Mouse (Mus musculus): ENCODE results near the gene Nfxl1. TPM values are rescaled to one million over a fixed set of nuclear protein-coding genes. Genes with fewer than 3 reads are reported as not detected.
"Not testable (repeated sequence)": the region's sequence is repeated elsewhere in the genome, so short reads cannot be mapped to it uniquely, and the experiment has no call there.

Nfxl1 gene
- 23.2 and 25.4 TPM in 2 replicates for polyA plus RNA-seq (2014; fragmentation: Nextera tagmentation; extraction: Ambion mirVana)

DNA sequence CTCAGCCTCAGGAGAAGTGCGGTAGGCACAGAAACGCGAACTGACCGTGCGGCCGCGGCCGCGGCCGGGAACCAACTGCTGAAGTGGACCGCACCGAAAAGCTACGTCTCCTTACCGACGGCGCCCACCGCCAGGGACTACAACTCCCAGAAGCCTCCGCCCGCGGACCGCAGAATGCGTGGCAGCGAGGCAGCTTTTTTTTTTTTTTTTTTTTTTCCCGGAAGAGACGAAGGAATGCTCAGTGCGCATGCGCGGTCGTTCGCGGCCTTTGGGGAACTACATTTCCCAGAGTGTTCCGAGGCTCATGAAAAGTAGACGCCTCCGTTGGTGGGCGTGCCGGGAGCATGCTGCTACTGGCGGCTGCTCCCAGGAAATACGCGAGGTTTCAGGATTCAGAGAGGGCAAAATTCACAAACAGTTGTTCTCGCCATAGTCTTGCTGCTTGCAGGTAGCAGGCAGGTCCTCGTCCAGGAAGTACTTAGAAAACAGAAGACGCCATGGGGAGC is at the start of gene Nfxl1:
TSS of gene Nfxl1 (minus strand) at position 141 of the 506 bp plus-strand sequence.
- H3K4me3 ChIP-seq (ENCODE audit: low read depth, low read length) = peak within 1 kb of the TSS; percentile 86
- peak within 1 kb of the TSS; percentile 91 for H3K9ac ChIP-seq
- no peak for TF ChIP-seq CTCF (IDR thresholded peaks at IDR 0.05; ENCODE audit: low read depth)
- peak within 1 kb of the TSS; percentile 78 for H3K27ac ChIP-seq (ENCODE audit: low read depth)
- 0 out of 2 replicates have a peak, but pooled peaks cover 4% of the 10 kb centered on the region for H3K4me1 ChIP-seq (ENCODE audit: insufficient read depth)
- ATAC-seq (ENCODE audit: insufficient read depth) (peak; percentile 96), DNase-seq (peak; percentile 100)
- no peaks in the 10 kb centered on the region for H3K9me3 ChIP-seq (ENCODE audit: low read depth, low read length)
- peak within 1 kb of the TSS; percentile 87 for H3K4me2 ChIP-seq
- no peaks in the 10 kb centered on the region for H3K27me3 ChIP-seq (ENCODE audit: insufficient read depth, low read length)
- WGBS = under 1% methylated on average over 42 of the region's 42 CpGs
- H3K36me3 ChIP-seq (ENCODE audit: insufficient read depth) = peaks cover 13% of the 10 kb centered on the region

DNA sequence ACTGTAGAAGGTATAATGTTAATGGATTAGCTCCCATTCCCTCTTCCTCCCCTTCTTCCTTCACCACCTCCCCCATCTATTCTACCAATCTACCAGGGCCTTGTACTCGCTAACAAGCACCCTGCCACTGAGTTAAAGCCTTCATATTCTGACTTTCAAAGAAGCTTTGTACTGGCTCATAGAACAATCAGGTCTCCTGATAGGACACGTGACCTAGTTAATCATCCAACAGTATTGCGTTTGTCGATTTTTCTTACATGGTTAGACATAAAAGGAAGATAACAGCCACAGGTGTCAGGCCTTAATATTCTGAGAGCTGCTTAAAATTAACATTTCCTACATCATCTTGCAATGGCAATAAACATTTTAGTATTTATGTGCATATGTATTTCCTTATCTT is 43.7 kb upstream of the Nfxl1 start:
- Histone ChIP-seq H3K27ac (ENCODE audit: low read depth) (no peak overlapping the region), H3K36me3 (ENCODE audit: insufficient read depth) (no peaks in the 10 kb centered on the region), H3K9me3 (ENCODE audit: low read depth, low read length) (no peaks in the 10 kb centered on the region), H3K4me3 (ENCODE audit: low read depth, low read length) (no peak overlapping the region), H3K4me2 (no peak overlapping the region), H3K4me1 (ENCODE audit: insufficient read depth) (no peaks in the 10 kb centered on the region), H3K27me3 (ENCODE audit: insufficient read depth, low read length) (no peaks in the 10 kb centered on the region), H3K9ac (no peak overlapping the region)
- no peak for ATAC-seq (ENCODE audit: insufficient read depth)
- no peak for TF ChIP-seq CTCF (IDR thresholded peaks at IDR 0.05; ENCODE audit: low read depth)
- 75% methylated on average over 4 of the region's 4 CpGs for WGBS
- DNase-seq = no peak

DNA sequence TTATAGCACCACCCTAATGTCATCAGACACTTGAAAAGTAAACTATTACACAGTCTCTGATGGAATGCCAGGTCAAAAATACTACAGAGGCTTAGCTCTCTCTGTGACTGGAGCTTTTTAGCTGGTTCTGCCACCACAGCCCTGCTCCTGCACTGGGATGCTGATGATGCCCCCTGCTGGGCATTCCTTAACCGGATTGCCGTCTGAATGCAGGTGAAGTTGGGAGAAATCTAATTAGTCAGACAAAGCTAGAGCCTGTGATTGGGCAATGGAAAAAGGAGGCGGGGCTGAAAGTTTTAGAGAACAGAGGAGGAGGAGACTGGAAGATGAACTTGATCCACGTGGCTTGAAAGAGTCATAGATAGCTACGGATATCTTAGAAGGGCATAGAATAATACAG is 41.5 kb upstream of the Nfxl1 start:
- Histone ChIP-seq H3K27ac (ENCODE audit: low read depth) (no peak overlapping the region), H3K4me1 (ENCODE audit: insufficient read depth) (no peaks in the 10 kb centered on the region), H3K4me2 (no peak overlapping the region), H3K9me3 (ENCODE audit: low read depth, low read length) (no peaks in the 10 kb centered on the region), H3K27me3 (ENCODE audit: insufficient read depth, low read length) (no peaks in the 10 kb centered on the region), H3K9ac (no peak overlapping the region), H3K36me3 (ENCODE audit: insufficient read depth) (no peaks in the 10 kb centered on the region), H3K4me3 (ENCODE audit: low read depth, low read length) (no peak overlapping the region)
- 9% methylated on average over 5 of the region's 5 CpGs for whole genome bisulfite sequencing
- no peak; the same call in 1 of the 2 replicates for ATAC-seq (ENCODE audit: insufficient read depth)
- TF ChIP-seq CTCF (IDR thresholded peaks at IDR 0.05; ENCODE audit: low read depth) = peak; percentile 65
- DNase-seq = peak; percentile 71

- Histone ChIP-seq H3K27me3 (ENCODE audit: insufficient read depth, low read length) (peaks cover 14% of the 10 kb centered on the region), H3K9me3 (ENCODE audit: low read depth, low read length) (no peaks in the 10 kb centered on the region), H3K4me3 (ENCODE audit: low read depth, low read length) (peak within 1 kb of the TSS; percentile 40), H3K27ac (ENCODE audit: low read depth) (no peak within 1 kb of the TSS), H3K4me1 (ENCODE audit: insufficient read depth) (no peaks in the 10 kb centered on the region), H3K36me3 (ENCODE audit: insufficient read depth) (no peaks in the 10 kb centered on the region), H3K9ac (no peak within 1 kb of the TSS), H3K4me2 (peak within 1 kb of the TSS; percentile 65)
- peak; percentile 66; the same call in 1 of the 2 replicates for ATAC-seq (ENCODE audit: insufficient read depth)
- peak; percentile 21 for DNase-seq
- TF ChIP-seq CTCF (IDR thresholded peaks at IDR 0.05; ENCODE audit: low read depth) = no peak
- WGBS = 2% methylated on average over 38 of the region's 38 CpGs
Measured at GRCm38 (mm10) chr5:72587192-72587681, 27.8 kb upstream of the Nfxl1 start, which contains the start of gene Gm5868. Gene Gm5868 (minus strand): TSS chr5:72587551.

GRCm38 (mm10) chr5:72586667-72587191 is 27.2 kb upstream of the Nfxl1 start:
- H3K27ac ChIP-seq (ENCODE audit: low read depth); H3K9ac ChIP-seq; H3K4me1 ChIP-seq (ENCODE audit: insufficient read depth); H3K9me3 ChIP-seq (ENCODE audit: low read depth, low read length); H3K36me3 ChIP-seq (ENCODE audit: insufficient read depth): not testable (repeated sequence)
- peak; percentile 5 for DNase-seq
- 35% methylated on average over 25 of the region's 25 CpGs for WGBS
- Histone ChIP-seq H3K4me2 (peak overlapping the region; percentile 65), H3K27me3 (ENCODE audit: insufficient read depth, low read length) (peaks cover 14% of the 10 kb centered on the region), H3K4me3 (ENCODE audit: low read depth, low read length) (peak overlapping the region; percentile 40)
- peak; percentile 41; the same call in 1 of the 2 replicates for ATAC-seq (ENCODE audit: insufficient read depth)

DNA sequence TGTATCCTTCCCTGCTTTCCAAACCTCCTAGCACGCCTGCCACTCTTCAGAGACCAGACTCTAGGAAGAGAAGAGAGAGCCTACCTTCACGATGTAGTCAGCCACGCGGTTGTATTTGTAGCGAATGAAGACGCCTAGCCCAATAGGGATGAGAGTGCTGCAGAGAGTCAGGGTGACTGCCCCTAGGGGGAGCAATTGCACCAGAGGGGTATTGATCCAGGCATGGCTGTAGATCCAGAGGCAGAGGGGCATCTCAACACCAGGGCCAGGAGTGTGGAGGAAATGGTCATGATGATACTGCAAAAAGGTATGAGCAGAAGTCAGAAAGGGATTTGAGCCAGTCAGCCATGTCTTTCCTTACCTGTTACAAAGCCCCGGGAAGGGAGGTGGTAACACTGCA is 26.6 kb upstream of the Nfxl1 start:
- TF ChIP-seq CTCF (IDR thresholded peaks at IDR 0.05; ENCODE audit: low read depth) = peak; percentile 39; the same call in 1 of the 2 replicates
- 47% methylated on average over 7 of the region's 7 CpGs for WGBS
- H3K27ac ChIP-seq (ENCODE audit: low read depth); H3K4me2 ChIP-seq; H3K36me3 ChIP-seq (ENCODE audit: insufficient read depth); H3K9ac ChIP-seq; DNase-seq; H3K4me3 ChIP-seq (ENCODE audit: low read depth, low read length); H3K4me1 ChIP-seq (ENCODE audit: insufficient read depth); ATAC-seq (ENCODE audit: insufficient read depth); H3K9me3 ChIP-seq (ENCODE audit: low read depth, low read length): not testable (repeated sequence)
- peaks cover 16% of the 10 kb centered on the region for H3K27me3 ChIP-seq (ENCODE audit: insufficient read depth, low read length)

DNA sequence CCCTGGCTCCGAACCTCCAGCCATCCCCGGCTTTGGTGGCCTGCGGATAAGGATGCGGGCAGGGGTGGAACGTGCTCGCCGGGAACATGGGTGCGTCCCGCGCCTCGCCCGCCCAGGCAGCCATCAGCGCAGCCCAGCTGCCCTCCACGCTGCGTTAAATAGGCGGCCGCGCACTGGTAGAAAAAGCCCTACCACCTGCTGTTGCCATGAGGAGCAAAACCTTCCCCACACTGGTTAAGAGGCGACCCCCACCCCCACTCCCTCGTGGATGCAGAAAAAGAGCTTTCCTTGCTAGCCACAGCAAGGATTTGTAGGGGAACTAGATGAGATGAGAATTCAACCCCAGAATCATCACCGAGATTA is 21.5 kb upstream of the Nfxl1 start, which contains the start of gene Zar1:
TSS of gene Zar1 (minus strand) at position 285 of the 363 bp plus-strand sequence.
- peak within 1 kb of the TSS; percentile 39 for H3K4me3 ChIP-seq (ENCODE audit: low read depth, low read length)
- peak within 1 kb of the TSS; percentile 71 for H3K4me2 ChIP-seq
- peaks cover 11% of the 10 kb centered on the region for H3K27me3 ChIP-seq (ENCODE audit: insufficient read depth, low read length)
- H3K9ac ChIP-seq; H3K36me3 ChIP-seq (ENCODE audit: insufficient read depth); DNase-seq; H3K4me1 ChIP-seq (ENCODE audit: insufficient read depth); H3K27ac ChIP-seq (ENCODE audit: low read depth); H3K9me3 ChIP-seq (ENCODE audit: low read depth, low read length): not testable (repeated sequence)
- 9% methylated on average over 17 of the region's 21 CpGs for WGBS
- peak; percentile 52; the same call in 1 of the 2 replicates for ATAC-seq (ENCODE audit: insufficient read depth)

- peak overlapping the region; percentile 39 for H3K4me3 ChIP-seq (ENCODE audit: low read depth, low read length)
Measured at GRCm38 (mm10) chr5:72580088-72580969, 20.8 kb upstream of the Nfxl1 start.

DNA sequence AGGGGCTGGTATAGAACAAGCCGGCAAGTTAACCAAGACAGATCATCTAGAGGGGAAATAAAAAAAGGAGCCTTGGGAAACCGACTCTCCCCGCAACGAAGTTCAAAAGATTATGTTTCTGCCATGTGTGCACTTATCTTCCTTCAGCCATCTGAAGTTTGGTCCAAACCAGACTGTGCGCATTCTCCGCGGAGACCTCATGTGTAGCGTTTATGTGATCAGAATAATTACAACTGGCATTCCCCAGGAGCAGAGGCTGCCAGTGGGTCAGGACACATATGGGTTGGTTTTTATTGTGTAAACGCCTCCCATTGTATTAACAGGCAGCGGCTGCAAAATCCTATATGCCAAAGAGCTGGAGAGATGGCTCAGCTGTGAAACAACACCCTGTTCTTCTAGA is 20.1 kb upstream of the Nfxl1 start:
- not testable (repeated sequence) for ATAC-seq (ENCODE audit: insufficient read depth)

More at GRCm38 (mm10) chr5:72580088-72580969, 20.8 kb upstream of the Nfxl1 start:
- not testable (repeated sequence) for H3K36me3 ChIP-seq (ENCODE audit: insufficient read depth); H3K4me1 ChIP-seq (ENCODE audit: insufficient read depth); H3K27ac ChIP-seq (ENCODE audit: low read depth); H3K9me3 ChIP-seq (ENCODE audit: low read depth, low read length); H3K9ac ChIP-seq
- ATAC-seq (ENCODE audit: insufficient read depth) = peak; percentile 78
- H3K27me3 ChIP-seq (ENCODE audit: insufficient read depth, low read length) = peaks cover 11% of the 10 kb centered on the region
- H3K4me2 ChIP-seq = peak overlapping the region; percentile 71
- WGBS = 5% methylated on average over 47 of the region's 73 CpGs
- DNase-seq = peak; percentile 24

More for the DNA sequence above, 20.1 kb upstream of the Nfxl1 start:
- H3K4me3 ChIP-seq (ENCODE audit: low read depth, low read length); H3K27ac ChIP-seq (ENCODE audit: low read depth); H3K4me1 ChIP-seq (ENCODE audit: insufficient read depth); H3K9me3 ChIP-seq (ENCODE audit: low read depth, low read length); H3K4me2 ChIP-seq; H3K36me3 ChIP-seq (ENCODE audit: insufficient read depth); H3K9ac ChIP-seq; DNase-seq: not testable (repeated sequence)
- H3K27me3 ChIP-seq (ENCODE audit: insufficient read depth, low read length) = peaks cover 11% of the 10 kb centered on the region
- 52% methylated on average over 10 of the region's 10 CpGs for WGBS
